Mouse (Mus musculus) adrenal gland, postnatal 4 days (tissue): Measurements from ENCODE around the gene Vps4a. TPM values are rescaled to one million over a fixed set of nuclear protein-coding genes. Genes with fewer than 3 reads are reported as not detected.
"Not testable (repeated sequence)": the region's sequence is repeated elsewhere in the genome, so short reads cannot be mapped to it uniquely, and the experiment has no call there.

ENCODE experiments used
- DNase-seq, 2 experiments: peaks; one replicate each; pipeline ENCODE4 v3.0.0; 2021 to 2022; ENCODE audit warnings: low spot score in 2 of 2, mixed read lengths in 2 of 2
- long read RNA-seq, 2 experiments: library from polyadenylated mRNA; stranded (forward); transcript quantifications; one replicate each; pipeline ENCODE4 v2.0.0; 2021
- total RNA-seq, 2 experiments: library from RNA; stranded (reverse); gene quantifications; 2 replicates each; pipeline ENCODE4 v1.2.3; 2021

Vps4a gene
- 10 to 100 TPM; 69.6 to 72.7 TPM for total RNA-seq
- long read RNA-seq, experiment 1, transcript Vps4a-201 (11 exons, 2,178 nt), result major isoform, 48 of 53 reads
- long read RNA-seq, experiment 1, partial matches to known transcripts, result 0 of 53 reads
- long read RNA-seq, experiment 1, other reads (novel, unspliced or antisense), result 5 of 53 reads
- long read RNA-seq, experiment 2, transcript Vps4a-201 (11 exons, 2,178 nt), result major isoform, 53 of 73 reads
- long read RNA-seq, experiment 2, partial matches to known transcripts, result 5 of 73 reads
- long read RNA-seq, experiment 2, other reads (novel, unspliced or antisense), result 15 of 73 reads

DNA sequence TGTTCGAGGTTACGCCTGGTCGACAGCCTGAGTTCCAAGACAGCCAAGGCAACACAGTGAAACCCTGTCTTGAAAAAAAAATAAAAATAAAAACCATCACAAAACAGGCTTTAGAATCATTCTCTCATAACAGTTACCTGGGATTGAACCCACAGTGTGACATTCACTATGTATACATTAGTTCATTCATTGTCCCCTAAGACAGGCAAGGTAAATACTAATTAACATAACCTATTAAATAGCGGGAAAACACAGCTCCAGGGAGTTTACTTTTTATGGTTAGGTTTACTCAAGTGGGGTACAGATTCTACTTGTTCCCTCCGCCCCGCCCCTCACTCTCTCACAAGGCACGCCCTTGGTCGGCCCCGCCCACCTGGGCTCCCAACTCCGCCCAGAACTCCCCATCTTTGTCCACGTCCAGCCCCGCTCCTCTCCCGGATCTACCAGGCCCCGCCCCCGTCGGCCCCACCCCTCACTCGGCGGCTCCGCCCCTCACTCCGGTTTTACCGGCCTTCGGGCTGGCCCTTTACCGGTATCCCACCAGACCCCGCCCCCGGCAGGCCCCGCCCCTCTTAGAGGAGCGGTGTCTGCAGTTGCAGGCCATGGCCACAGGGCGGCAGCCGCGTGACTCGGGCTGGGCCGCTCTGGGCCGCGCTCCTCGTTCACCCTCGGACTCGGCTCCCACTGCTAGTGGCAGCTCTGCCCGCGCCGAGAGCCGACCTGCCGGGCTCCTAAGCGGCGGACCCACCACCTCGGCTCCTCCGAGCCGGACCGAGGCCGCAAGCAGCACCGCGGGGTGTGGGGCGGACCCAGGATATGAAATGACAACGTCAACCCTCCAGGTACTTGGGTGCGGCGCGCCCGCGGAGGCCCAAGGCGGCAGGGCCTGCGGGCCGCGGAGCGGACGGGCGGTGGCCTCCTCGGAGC, at the start of gene Vps4a:
Vps4a (plus strand) TSS at position 573 of the 927 bp plus-strand sequence.
- DNase-seq, result peak; percentile 97

DNA sequence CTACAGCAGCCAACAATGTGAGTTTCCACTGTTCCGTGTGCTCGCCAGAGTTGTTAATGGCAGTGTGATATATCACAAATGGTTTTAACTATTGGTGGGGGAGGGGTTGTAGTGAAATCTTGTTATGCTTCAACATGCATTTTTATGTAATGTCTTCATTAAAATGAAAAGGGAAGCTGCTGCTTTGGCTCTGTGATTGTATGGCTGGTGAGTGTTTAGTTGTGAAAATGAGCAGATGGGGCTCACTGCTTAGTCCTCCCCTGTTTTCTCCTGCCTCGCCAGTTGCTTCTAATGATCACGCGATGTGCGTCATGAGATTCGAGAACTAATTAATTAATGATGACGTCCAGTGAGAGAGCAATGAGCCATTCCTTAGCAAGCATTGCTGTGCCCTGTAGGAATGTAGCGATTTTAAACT, 45.6 kb upstream of the Vps4a start:
- no peak for DNase-seq

GRCm38 (mm10) chr8:106985951-106986350, 45.1 kb upstream of the Vps4a start:
- no peak for DNase-seq

DNA sequence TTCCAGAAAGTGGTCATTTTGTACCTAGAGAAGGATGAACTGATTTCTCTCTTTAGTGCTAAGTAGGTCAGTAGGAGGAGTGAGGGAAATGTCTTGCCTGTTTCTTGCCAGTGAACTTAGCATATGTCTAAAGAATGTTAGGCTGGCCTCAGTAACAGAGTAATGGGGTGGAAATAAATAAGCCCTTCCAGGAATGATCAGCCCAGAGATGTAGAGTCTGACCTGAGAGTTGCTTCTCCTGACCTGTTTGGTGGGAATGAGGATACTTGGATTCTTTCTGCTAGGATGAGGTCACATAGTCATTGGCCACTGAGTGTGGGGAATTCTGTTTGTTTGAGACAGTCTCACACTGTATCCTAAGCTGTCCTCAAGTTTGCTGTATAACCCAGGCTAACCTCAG, 43.5 kb upstream of the Vps4a start:
- no peak for DNase-seq

GRCm38 (mm10) chr8:106991393-106991792, 39.6 kb upstream of the Vps4a start:
- DNase-seq, result no peak

DNA sequence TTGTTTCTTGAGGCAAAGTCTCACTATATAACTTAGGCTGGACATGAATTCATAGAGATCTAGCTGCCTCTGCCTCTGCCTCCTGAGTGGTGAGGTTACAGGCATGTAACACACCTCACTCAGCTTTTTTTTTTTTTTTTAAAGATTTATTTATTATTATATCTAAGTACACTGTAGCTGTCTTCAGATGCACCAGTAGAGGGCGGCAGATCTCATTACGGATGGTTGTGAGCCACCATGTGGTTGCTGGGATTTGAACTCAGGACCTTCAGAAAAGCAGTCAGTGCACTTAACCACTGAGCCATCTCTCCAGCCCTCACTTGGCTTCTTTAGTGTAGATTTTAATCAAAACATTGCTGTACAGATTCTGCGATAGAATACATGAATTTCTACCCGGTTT, 34.7 kb upstream of the Vps4a start:
- DNase-seq, result not testable (repeated sequence)

- DNase-seq, result no peak
These were observed 33.6 kb upstream of the Vps4a start for GRCm38 (mm10) chr8:106997416-106997815.

GRCm38 (mm10) chr8:106999068-106999467, 32.0 kb upstream of the Vps4a start:
- DNase-seq, result no peak

DNA sequence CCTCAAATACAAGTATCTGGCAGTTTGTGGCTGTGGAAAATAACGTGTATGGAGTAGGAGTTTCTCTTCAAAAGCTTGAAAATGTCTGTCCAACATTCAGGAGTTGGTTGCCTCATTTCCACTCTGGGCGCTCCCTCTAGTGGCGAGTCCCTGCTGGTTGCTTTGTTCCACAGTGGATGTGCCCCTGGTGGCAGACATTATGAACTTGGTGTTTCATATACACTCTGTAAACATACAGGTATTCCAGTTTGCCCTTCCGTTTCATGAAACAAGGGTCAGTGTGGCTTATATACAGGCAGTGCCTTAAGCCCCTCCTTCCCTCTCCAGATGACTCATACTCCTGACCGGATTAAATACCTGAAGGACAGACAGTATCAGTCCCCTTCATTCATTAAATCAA, 28.5 kb upstream of the Vps4a start:
- peak; percentile 65 to 78 for DNase-seq

- DNase-seq, result no peak
These were observed 23.2 kb upstream of the Vps4a start for GRCm38 (mm10) chr8:107007795-107008194.

- no peak for DNase-seq
These were observed 18.4 kb upstream of the Vps4a start for GRCm38 (mm10) chr8:107012666-107013065.

- DNase-seq, result no peak
These were observed 16.1 kb upstream of the Vps4a start for GRCm38 (mm10) chr8:107014915-107015314.

GRCm38 (mm10) chr8:107023479-107023878, 7.5 kb upstream of the Vps4a start:
- DNase-seq, result peak in 1 of 2 experiments; percentile 29

GRCm38 (mm10) chr8:107029310-107029709, 1.7 kb upstream of the Vps4a start:
- no peak for DNase-seq

DNA sequence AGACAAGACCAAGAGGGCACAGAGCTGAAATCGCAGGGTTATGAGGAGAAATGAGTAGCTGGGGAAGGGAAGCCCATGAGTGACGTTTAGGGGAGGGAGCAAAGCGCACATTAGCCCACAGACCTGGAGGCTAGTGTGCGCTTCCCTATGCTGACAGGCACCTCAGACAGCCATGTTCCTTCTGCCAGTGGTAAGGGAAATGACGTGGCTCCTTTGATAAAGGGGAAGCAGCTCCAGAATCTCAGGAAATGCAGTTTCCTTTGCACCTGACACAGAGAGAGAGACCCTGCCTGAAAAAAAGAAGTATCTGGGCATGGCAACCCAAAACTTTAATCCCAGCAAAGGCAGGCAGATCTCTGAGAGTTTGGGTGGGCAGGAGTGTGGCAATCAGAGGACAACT, 964 bp upstream of the Vps4a start:
- DNase-seq, result no peak

DNA sequence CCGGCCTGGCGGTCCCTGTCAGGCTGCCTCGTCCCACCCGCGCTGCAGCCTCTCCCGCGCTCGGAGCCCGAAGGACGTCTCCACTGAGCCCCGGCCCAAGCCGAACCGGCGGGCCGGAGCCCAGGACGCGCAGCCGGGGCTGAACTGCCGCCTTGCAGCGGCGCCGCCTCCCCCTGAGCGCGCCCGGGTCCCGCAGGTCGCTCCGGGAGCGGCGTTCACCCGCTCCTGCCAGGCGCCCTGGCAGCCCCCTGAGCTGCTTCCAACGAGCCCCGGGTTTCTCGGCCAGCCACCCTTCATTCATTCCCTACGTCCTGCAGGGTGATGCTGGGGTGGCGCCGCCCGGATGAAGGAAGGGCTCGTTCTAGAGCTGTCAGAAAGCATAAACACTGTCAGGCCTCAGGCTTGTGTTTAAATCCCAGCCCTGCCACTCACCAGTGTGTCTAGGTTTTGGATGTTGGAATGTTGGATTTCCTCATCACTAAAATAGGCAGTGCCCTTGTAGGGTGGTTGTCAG, 612 bp downstream of the Vps4a start:
- no peak for DNase-seq

DNA sequence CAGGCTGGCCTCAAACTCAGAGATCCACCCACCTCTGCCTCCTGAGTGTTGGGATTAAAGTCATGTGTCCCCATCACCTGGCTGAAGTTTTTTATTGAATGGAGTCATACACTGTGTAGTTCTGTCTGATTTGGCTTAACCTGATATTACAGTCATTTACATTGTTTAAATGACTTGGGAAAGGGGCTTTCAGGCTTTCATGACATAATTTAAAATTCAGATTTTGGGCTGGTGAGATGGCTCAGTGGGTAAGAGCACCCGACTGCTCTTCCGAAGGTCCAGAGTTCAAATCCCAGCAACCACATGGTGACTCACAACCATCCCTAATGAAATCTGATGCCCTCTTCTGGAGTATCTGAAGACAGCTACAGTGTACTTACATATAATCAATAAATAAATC, 2.6 kb downstream of the Vps4a start:
- DNase-seq, result not testable (repeated sequence)

DNA sequence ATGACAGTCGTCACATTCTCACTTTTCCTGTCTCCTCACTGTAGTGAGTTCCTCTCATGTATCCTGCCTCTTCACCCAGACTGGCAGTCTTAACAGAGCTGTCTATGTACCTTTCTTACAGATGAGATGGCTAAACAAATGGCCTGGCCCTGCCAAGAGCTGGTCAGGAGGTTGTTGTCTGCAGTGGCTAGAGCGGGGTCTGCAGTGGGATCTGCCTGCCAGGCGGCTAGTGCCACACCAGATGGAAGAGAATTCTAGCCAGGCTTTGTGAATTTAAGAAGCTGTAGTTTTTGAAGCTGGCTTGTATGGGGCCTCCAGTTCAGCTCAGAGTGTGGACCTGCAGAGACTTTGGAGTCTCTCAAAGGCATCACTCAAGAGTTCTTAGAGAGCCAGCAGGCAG, 4.6 kb downstream of the Vps4a start:
- DNase-seq, result no peak

DNA sequence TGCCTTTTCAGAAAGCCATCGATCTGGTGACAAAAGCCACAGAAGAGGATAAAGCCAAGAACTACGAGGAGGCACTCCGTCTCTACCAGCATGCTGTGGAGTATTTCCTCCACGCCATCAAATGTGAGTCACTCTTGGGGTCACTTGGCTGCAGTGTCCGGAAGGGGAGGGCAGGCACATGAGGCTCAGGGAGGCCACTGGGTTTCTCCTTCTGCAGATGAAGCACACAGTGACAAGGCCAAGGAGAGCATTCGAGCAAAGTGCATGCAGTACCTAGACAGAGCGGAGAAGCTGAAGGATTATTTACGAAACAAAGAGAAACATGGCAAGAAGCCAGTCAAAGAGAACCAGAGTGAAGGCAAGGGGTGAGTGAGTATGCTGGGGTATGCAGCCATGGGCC, 5.6 kb downstream of the Vps4a start:
- no peak for DNase-seq

GRCm38 (mm10) chr8:107040632-107041031, 9.6 kb downstream of the Vps4a start:
- no peak for DNase-seq

DNA sequence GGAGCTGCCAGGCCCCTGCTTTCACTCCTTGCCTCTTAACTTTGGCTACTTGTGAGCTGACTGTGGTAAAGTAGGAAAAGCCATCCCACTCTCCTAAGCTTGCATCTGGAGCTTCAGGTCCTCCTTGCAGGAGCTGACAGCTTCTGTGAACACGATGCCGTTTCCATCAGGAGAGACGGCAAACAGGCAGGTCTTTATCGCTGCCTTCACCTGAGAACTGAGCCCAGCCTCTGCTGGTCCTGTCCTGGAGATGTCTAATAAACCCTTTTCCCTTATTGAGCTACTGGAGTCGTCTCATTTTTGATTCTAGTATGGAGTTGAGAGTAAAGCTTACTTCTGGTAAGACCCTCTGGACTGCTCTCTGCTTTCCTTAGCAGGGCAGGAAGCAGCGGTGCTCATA, 14.5 kb downstream of the Vps4a start:
- no peak for DNase-seq

DNA sequence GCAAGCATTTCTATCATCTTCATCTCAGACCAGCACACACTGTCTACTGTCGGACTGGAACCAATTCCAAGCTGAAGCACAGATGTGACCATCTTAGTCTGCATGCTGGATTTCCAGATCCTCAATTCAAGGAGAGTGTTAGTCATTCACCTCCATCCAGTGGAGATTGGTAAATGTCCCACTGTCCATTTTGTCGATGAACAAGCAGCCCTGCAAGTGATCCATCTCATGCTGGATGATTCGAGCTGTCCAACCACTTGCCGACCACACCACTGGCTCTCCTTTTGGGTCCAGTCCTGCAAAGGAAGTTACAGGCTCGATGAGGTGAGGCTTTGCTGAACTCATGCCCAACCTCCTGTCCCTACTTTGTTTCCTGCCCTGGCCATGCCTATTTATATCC, 16.0 kb downstream of the Vps4a start:
- DNase-seq, result no peak
